Mouse (Mus musculus) midbrain, postnatal 0 days (tissue): Measurements from ENCODE around the gene Kndc1. TPM values are rescaled to one million over a fixed set of nuclear protein-coding genes. Genes with fewer than 3 reads are reported as not detected.
A peak's percentile ranks its signal among the peaks of the same experiment; 100 is the strongest.

Experiments
- ATAC-seq: fragments of 200-750 bp; cut with Nextera tagmentation; 2 replicates; pipeline ENCODE4 v1.8.0; 2017; ENCODE audit warnings: moderate number of reproducible peaks, mild to moderate bottlenecking, moderate TSS enrichment, moderate library complexity; ENCODE audit not compliant: low FRiP score
- DNase-seq: peaks from one replicate; pipeline ENCODE4 v3.0.0-alpha.2; 2015; ENCODE audit warnings: low spot score
- H3K27ac ChIP-seq: fragments of 300-500 bp; sonication (generic); 2 replicates; pipeline ENCODE4 v1.5.1; 2014; ENCODE audit warnings: low read depth, mild to moderate bottlenecking, low read length, mixed read lengths
- H3K27me3 ChIP-seq: fragments of 300-500 bp; sonication (generic); 2 replicates; pipeline ENCODE4 v1.6.1; 2014; ENCODE audit warnings: low read length, control low read depth, mixed read lengths; ENCODE audit not compliant: insufficient read depth
- H3K36me3 ChIP-seq: fragments of 300-500 bp; sonication (generic); 2 replicates; pipeline ENCODE4 v1.6.1; 2014; ENCODE audit warnings: low read length, control low read depth, mixed read lengths; ENCODE audit not compliant: insufficient read depth
- H3K4me1 ChIP-seq: fragments of 300-500 bp; sonication (generic); 2 replicates; pipeline ENCODE4 v1.6.1; 2014; ENCODE audit warnings: mild to moderate bottlenecking, control low read depth, antibody characterized with exemption, low read length, mixed read lengths; ENCODE audit not compliant: insufficient read depth
- H3K4me2 ChIP-seq: fragments of 300-500 bp; sonication (generic); 2 replicates; pipeline ENCODE4 v1.6.1; 2014; ENCODE audit warnings: low read depth, mild to moderate bottlenecking, low read length, mixed read lengths; ENCODE audit not compliant: poor library complexity, severe bottlenecking
- H3K4me3 ChIP-seq: fragments of 300-500 bp; sonication (generic); 2 replicates; pipeline ENCODE4 v1.5.1; 2014; ENCODE audit warnings: low read depth, mild to moderate bottlenecking, low read length, moderate library complexity
- H3K9ac ChIP-seq: fragments of 300-500 bp; sonication (generic); replicated peaks from 2 replicates; pipeline ENCODE4 v1.6.1; 2014; ENCODE audit warnings: mild to moderate bottlenecking, low read length, moderate library complexity, mixed read lengths; ENCODE audit not compliant: poor library complexity, severe bottlenecking
- H3K9me3 ChIP-seq: fragments of 300-500 bp; sonication (generic); 2 replicates; pipeline ENCODE4 v1.6.1; 2016; ENCODE audit warnings: low read length, control low read depth
- CTCF ChIP-seq: IDR thresholded peaks from 2 replicates; pipeline ENCODE4 v1.5.1; 2016; ENCODE audit warnings: antibody characterized with exemption, mild to moderate bottlenecking
- WGBS: fragments of 180-500 bp; shearing (Covaris S2); extraction: QIAGEN DNeasy Blood & Tissue Kit; methylation state at CpG from one replicate; pipeline ENCODE4 v1.1.7; 2014; 5-methylcytosine and 5-hydroxymethylcytosine counted together
- polyA plus RNA-seq: library from polyadenylated mRNA; unstranded; fragments of >200 nt; fragmentation: Nextera tagmentation; extraction: Ambion mirVana; gene quantifications from 2 replicates; pipeline ENCODE4 v1.2.1, GENCODE M21; 2015
- total RNA-seq: library from RNA; depleted of rRNA; stranded (reverse); fragments of >200 nt; gene quantifications from 2 replicates; pipeline ENCODE4 v1.2.3, GENCODE M21; 2014

Gene Kndc1
- total and polyA plus RNA-seq, 2 experiments from 2014 or later = 22.4 to 71.5 TPM

DNA sequence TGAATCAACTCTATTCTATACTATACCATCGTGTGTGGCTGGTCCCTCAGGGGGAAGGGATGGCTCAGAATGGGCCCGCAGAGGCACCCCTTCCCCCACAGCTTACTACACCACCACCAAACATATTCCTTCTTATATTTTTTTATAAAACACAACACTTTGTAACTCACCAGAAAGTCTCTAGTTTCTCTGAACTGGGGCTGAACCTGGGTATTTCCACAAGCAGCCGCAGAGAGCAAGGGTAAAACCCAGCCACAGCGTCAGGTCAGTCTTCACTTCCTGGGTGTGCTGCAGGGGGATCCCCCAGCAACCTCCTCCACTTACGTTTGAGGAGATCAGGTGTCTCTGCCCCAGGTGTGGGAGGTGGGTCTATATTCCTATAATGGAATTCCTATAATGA is 73.9 kb downstream of the Kndc1 start:
- H3K36me3 ChIP-seq = no peaks in the 10 kb centered on the region
- H3K4me2 ChIP-seq = no peak overlapping the region
- no peak for TF ChIP-seq CTCF
- DNase-seq = no peak
- no peak overlapping the region for H3K4me3 ChIP-seq
- no peak overlapping the region for H3K27ac ChIP-seq
- no peaks in the 10 kb centered on the region for H3K9me3 ChIP-seq
- no peak overlapping the region for H3K9ac ChIP-seq
- no peaks in the 10 kb centered on the region for H3K4me1 ChIP-seq
- 0 out of 2 replicates have a peak, but pooled peaks cover 3% of the 10 kb centered on the region for H3K27me3 ChIP-seq
- ATAC-seq = no peak
- 55% methylated on average over 5 of the region's 5 CpGs for WGBS

- H3K9ac ChIP-seq = no peak overlapping the region
- 0 out of 2 replicates have a peak, but pooled peaks cover 3% of the 10 kb centered on the region for H3K27me3 ChIP-seq
- H3K27ac ChIP-seq = no peak overlapping the region
- no peaks in the 10 kb centered on the region for H3K36me3 ChIP-seq
- ATAC-seq = 0 out of 2 replicates have a peak, but pooled peaks have one; percentile 45
- no peaks in the 10 kb centered on the region for H3K9me3 ChIP-seq
- TF ChIP-seq CTCF = peak; percentile 90
- DNase-seq = peak; percentile 86
- 28% methylated on average over 9 of the region's 10 CpGs for WGBS
- no peak overlapping the region for H3K4me2 ChIP-seq
- H3K4me1 ChIP-seq = no peaks in the 10 kb centered on the region
- H3K4me3 ChIP-seq = no peak overlapping the region
Observed at GRCm38 (mm10) chr7:139969348-139970130, 75.0 kb downstream of the Kndc1 start.

- DNase-seq (no peak), ATAC-seq (no peak)
- no peak overlapping the region for H3K9ac ChIP-seq
- no peak overlapping the region for H3K4me2 ChIP-seq
- 0 out of 2 replicates have a peak, but pooled peaks cover 3% of the 10 kb centered on the region for H3K27me3 ChIP-seq
- no peaks in the 10 kb centered on the region for H3K9me3 ChIP-seq
- no peak overlapping the region for H3K4me3 ChIP-seq
- H3K4me1 ChIP-seq = no peaks in the 10 kb centered on the region
- H3K36me3 ChIP-seq = no peaks in the 10 kb centered on the region
- WGBS = 81% methylated on average over 10 of the region's 10 CpGs
- H3K27ac ChIP-seq = no peak overlapping the region
- TF ChIP-seq CTCF = no peak
Observed at GRCm38 (mm10) chr7:139970216-139970919, 75.9 kb downstream of the Kndc1 start.

- 0 out of 2 replicates have a peak, but pooled peaks cover 3% of the 10 kb centered on the region for H3K27me3 ChIP-seq
- ATAC-seq (no peak), DNase-seq (no peak)
- 86% methylated on average over 5 of the region's 5 CpGs for WGBS
- H3K4me1 ChIP-seq = no peaks in the 10 kb centered on the region
- H3K9ac ChIP-seq = no peak overlapping the region
- H3K9me3 ChIP-seq = no peaks in the 10 kb centered on the region
- no peak overlapping the region for H3K4me3 ChIP-seq
- no peak overlapping the region for H3K4me2 ChIP-seq
- H3K36me3 ChIP-seq = no peaks in the 10 kb centered on the region
- H3K27ac ChIP-seq = no peak overlapping the region
- no peak for TF ChIP-seq CTCF
Observed at GRCm38 (mm10) chr7:139970979-139971378, 76.5 kb downstream of the Kndc1 start.

DNA sequence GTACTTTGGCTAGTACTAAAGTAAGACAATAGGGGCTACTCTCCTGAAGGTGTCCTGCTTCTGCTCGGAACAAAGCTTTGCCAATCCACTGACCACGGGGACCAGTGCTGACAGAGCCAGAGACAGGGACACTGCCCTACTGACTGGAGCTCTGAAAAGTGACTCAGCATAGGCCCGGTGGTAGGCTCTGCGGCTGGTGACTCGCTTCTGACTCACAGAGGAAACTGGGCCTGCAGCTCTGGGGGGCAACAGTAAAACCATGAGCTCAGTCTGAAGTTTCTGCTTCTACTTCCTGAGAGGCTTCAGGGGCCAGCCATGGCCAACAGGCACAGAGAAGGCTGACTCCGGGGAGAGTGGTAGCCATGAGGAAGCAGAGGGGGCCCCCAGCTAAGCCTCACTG is 76.9 kb downstream of the Kndc1 start:
- Histone ChIP-seq H3K27me3 (0 out of 2 replicates have a peak, but pooled peaks cover 3% of the 10 kb centered on the region), H3K4me1 (no peaks in the 10 kb centered on the region), H3K9me3 (no peaks in the 10 kb centered on the region), H3K36me3 (no peaks in the 10 kb centered on the region), H3K9ac (no peak overlapping the region), H3K4me2 (no peak overlapping the region), H3K4me3 (no peak overlapping the region), H3K27ac (no peak overlapping the region)
- WGBS = 70% methylated on average over 6 of the region's 6 CpGs
- TF ChIP-seq CTCF = no peak
- DNase-seq (no peak), ATAC-seq (no peak)

DNA sequence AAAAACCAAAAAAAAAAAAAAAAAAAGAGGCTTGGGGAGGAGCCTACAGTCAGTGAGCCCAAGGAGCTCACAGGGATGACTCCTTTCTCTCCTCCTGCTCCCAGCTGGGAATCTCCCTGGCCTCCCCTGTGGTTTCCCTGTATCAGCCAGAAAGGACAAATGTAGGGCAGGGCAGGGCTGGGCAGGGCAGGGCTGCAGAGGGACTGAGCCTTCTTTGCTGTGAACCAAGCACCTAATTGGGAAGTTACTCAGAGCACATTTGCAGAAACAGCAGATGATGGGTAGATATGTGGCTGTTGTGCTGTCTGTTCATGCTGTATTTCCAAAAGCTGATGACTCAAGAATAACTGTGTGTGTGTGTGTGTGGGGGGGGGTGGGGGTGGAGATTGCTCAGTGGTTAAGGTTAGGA is 78.4 kb downstream of the Kndc1 start:
- H3K4me2 ChIP-seq = no peak overlapping the region
- no peaks in the 10 kb centered on the region; the same call in 1 of the 2 replicates for H3K4me1 ChIP-seq
- H3K9me3 ChIP-seq = no peaks in the 10 kb centered on the region
- TF ChIP-seq CTCF = no peak
- H3K36me3 ChIP-seq = no peaks in the 10 kb centered on the region
- 0 out of 2 replicates have a peak, but pooled peaks cover 3% of the 10 kb centered on the region for H3K27me3 ChIP-seq
- H3K9ac ChIP-seq = no peak overlapping the region
- H3K27ac ChIP-seq = no peak overlapping the region
- H3K4me3 ChIP-seq = no peak overlapping the region
- ATAC-seq (no peak), DNase-seq (no peak)
